Mouse (Mus musculus): ENCODE data around the gene 4632433K11Rik.

GRCm38 (mm10) chr7:5037026-5037425 is 3.1 kb downstream of the 4632433K11Rik start:
- no peak for TF ChIP-seq CTCF (IDR thresholded peaks at IDR 0.05; ENCODE audit: control insufficient read depth, insufficient read depth, insufficient replicate concordance, low read depth, low read length)
- no peak for TF ChIP-seq POLR2A (IDR thresholded peaks at IDR 0.05; ENCODE audit: control insufficient read depth, low read depth, low read length)

All from testis, adult 2 months (tissue).